Mouse (Mus musculus) hindbrain, postnatal 0 days (tissue): Measurements from ENCODE around the gene Apol7c. TPM values are rescaled to one million over a fixed set of nuclear protein-coding genes. Genes with fewer than 3 reads are reported as not detected.
"Not testable (repeated sequence)": the region's sequence is repeated elsewhere in the genome, so short reads cannot be mapped to it uniquely, and the experiment has no call there.

ENCODE experiments used
- ATAC-seq: fragments of 200-750 bp; cut with Nextera tagmentation; 2 replicates; pipeline ENCODE4 v1.8.0; 2017; ENCODE audit warnings: mild to moderate bottlenecking, moderate TSS enrichment, moderate library complexity
- DNase-seq: peaks from one replicate; pipeline ENCODE4 v3.0.0-alpha.2; 2015; ENCODE audit warnings: low spot score
- H3K27ac ChIP-seq: fragments of 300-500 bp; sonication (generic); 2 replicates; pipeline ENCODE4 v1.5.1; 2014; ENCODE audit warnings: mild to moderate bottlenecking
- H3K27me3 ChIP-seq: fragments of 300-500 bp; sonication (generic); 2 replicates; pipeline ENCODE4 v1.6.1; 2014; ENCODE audit warnings: low read length, mixed read lengths; ENCODE audit not compliant: insufficient read depth
- H3K36me3 ChIP-seq: fragments of 300-500 bp; sonication (generic); 2 replicates; pipeline ENCODE4 v1.6.1; 2014; ENCODE audit warnings: low read length, mixed read lengths; ENCODE audit not compliant: insufficient read depth
- H3K4me1 ChIP-seq: fragments of 300-500 bp; sonication (generic); 2 replicates; pipeline ENCODE4 v1.6.1; 2014; ENCODE audit warnings: antibody characterized with exemption, low read length, mixed read lengths; ENCODE audit not compliant: insufficient read depth
- H3K4me2 ChIP-seq: fragments of 300-500 bp; sonication (generic); 2 replicates; pipeline ENCODE4 v1.6.1; 2014; ENCODE audit warnings: low read depth, mild to moderate bottlenecking, low read length, moderate library complexity, mixed read lengths
- H3K4me3 ChIP-seq: fragments of 300-500 bp; sonication (generic); 2 replicates; pipeline ENCODE4 v1.5.1; 2014; ENCODE audit warnings: low read length
- H3K9ac ChIP-seq: fragments of 300-500 bp; sonication (generic); replicated peaks from 2 replicates; pipeline ENCODE4 v1.6.1; 2014; ENCODE audit warnings: mild to moderate bottlenecking, low read length, moderate library complexity, mixed read lengths
- H3K9me3 ChIP-seq: fragments of 300-500 bp; sonication (generic); 2 replicates; pipeline ENCODE4 v1.6.1; 2016; ENCODE audit warnings: low read length, mixed read lengths
- CTCF ChIP-seq: IDR thresholded peaks from 2 replicates; pipeline ENCODE4 v1.5.1; 2016; ENCODE audit warnings: antibody characterized with exemption, control low read depth, low read depth
- WGBS: fragments of 180-500 bp; shearing (Covaris S2); extraction: QIAGEN DNeasy Blood & Tissue Kit; methylation state at CpG from one replicate; pipeline ENCODE4 v1.1.7; 2014; 5-methylcytosine and 5-hydroxymethylcytosine counted together
- polyA plus RNA-seq: library from polyadenylated mRNA; unstranded; fragments of >200 nt; fragmentation: Nextera tagmentation; extraction: Ambion mirVana; gene quantifications from 2 replicates; pipeline ENCODE4 v1.2.1, GENCODE M21; 2015
- total RNA-seq: library from RNA; depleted of rRNA; stranded (reverse); fragments of >200 nt; gene quantifications from 2 replicates; pipeline ENCODE4 v1.2.3, GENCODE M21; 2014; rRNA removed

Gene Apol7c
- total and polyA plus RNA-seq, 2 experiments from 2014 or later: not detected

DNA sequence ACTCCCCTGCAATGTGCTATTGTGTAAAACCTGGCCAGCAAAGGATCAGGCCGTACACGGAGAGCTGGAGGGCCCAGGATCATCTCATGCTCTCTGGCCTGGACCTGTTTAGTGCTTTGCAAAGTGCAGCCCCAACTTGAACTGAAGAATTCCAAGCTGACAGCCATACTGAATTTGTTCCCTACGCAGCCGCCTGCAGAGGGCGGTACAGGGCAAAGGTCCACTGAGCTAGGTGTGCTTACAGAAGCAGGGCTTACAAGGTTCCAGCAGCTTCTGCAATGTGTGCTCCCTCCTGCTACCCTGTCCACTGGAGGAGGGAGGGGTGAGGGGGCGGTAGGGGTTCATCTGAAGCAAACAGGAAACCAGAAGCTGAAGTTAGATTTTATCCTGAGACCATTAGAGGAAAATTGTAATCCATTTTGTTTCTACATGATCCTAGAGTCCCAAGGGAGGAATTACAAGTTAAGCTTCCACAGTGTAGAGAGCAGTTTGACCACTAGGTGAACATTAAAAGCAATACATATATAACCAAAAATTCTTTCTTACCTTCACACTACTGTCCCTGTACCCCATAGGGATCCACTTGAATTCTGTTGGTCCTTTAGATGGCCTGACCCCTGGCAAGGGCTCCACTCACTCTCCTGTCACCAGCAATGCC, 9.8 kb downstream of the Apol7c start:
- ATAC-seq (peak; percentile 64; the same call in 1 of the 2 replicates), DNase-seq (peak; percentile 74)
- H3K4me3 ChIP-seq, H3K4me2 ChIP-seq, H3K9me3 ChIP-seq, H3K36me3 ChIP-seq, H3K27ac ChIP-seq, H3K9ac ChIP-seq, H3K27me3 ChIP-seq, H3K4me1 ChIP-seq: not testable (repeated sequence)
- WGBS: 15% methylated on average over 6 of the region's 6 CpGs
- TF ChIP-seq CTCF: peak; percentile 68

DNA sequence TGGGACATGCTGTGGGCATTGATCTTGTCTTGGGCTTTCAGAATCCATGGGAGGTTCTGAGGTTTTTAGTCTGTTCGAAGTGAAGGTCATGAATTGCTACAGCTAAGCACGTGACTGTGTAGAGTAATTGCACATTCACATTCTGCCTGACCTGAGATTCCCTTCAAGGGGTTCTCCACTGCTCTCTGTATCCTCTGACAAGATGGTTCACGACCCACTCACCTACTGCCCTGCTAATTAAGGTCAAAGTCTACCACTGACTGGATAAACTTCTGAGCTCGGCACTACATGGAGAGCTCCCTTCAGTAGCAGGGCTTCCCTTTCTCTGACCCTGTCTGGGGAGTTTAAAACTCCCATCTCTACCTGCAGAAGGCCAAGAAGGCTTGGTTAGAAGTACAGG, 12.5 kb downstream of the Apol7c start:
- H3K4me1 ChIP-seq, H3K36me3 ChIP-seq, DNase-seq, H3K27me3 ChIP-seq, H3K27ac ChIP-seq, H3K4me2 ChIP-seq, H3K9me3 ChIP-seq, H3K4me3 ChIP-seq, ATAC-seq, H3K9ac ChIP-seq: not testable (repeated sequence)
- WGBS: 71% methylated on average over 4 of the region's 4 CpGs

DNA sequence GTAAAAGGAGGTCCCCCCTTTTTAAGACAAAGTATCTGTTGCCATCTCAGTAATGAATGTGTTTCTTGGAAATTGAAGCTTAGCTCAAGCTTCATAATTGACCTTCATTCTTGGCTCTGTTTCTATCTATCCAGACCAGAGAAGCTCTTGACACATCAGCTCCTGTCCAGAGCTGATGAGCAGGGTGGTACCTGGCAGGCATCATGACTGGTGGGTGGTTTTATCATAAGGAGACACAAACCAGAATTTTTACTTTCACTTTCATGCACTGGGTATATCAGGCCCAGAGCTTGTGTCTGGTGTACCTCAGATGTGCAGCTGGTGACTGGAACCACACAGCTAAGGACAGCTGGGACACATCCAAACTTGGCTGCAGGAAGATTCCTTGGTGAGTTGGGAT, 25.1 kb downstream of the Apol7c start, which contains the start of gene Apol11a:
Apol11a (plus strand) TSS at position 306 of the 400 bp plus-strand sequence.
- H3K27ac ChIP-seq: not testable (repeated sequence)

DNA sequence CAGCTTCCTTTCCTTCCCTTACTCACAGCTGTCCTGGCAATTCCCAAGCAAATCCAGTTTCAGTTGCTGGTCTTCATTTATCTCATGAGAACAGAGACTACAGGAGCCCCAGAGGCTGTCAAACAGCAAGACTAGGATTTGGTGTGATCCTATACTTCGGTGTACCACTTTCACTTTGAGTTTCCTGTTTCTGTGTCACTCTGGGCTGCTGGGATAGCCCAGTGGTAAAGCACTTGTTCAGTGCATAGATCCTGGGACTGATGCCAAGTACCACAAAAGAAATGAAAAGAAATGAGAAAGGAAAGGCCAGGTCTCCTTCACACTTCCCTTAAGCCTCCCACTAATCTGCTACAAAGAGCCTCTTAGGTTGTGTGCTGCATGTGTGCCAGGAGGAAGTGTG, 38.4 kb downstream of the Apol7c start:
- ATAC-seq, H3K4me3 ChIP-seq, H3K27me3 ChIP-seq, H3K9me3 ChIP-seq, H3K4me2 ChIP-seq, H3K27ac ChIP-seq, H3K9ac ChIP-seq, H3K4me1 ChIP-seq, DNase-seq, H3K36me3 ChIP-seq: not testable (repeated sequence)
- 55% methylated on average over 1 of the region's 1 CpGs for WGBS

More for the DNA sequence above, 25.1 kb downstream of the Apol7c start, which contains the start of gene Apol11a:
- not testable (repeated sequence) for H3K27me3 ChIP-seq, H3K9me3 ChIP-seq, H3K36me3 ChIP-seq, H3K4me3 ChIP-seq, H3K9ac ChIP-seq, H3K4me2 ChIP-seq, H3K4me1 ChIP-seq, ATAC-seq, DNase-seq

DNA sequence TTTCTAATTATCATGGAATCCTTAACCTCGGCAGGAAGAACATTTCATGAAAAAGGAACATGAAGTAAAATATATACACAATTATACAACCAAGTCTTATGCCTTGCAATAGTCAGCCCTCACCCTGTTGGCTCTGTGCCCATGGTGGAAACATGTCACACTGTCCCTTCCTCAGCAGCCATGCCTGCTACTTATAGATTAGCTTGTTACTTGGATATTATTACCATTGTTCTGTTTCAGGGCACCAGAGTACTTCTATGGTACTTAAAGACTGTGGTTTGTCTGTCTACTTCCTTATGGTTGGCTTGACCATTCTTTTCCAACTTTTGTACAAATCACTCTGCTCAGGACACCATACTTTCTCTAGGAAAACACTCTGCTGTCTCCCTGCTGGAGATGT, 39.9 kb downstream of the Apol7c start:
- not testable (repeated sequence) for H3K4me2 ChIP-seq, ATAC-seq, H3K4me3 ChIP-seq, H3K9ac ChIP-seq, H3K36me3 ChIP-seq, DNase-seq, H3K9me3 ChIP-seq, H3K4me1 ChIP-seq, H3K27ac ChIP-seq, H3K27me3 ChIP-seq
- no CpG with 5 or more reads among the region's 1 CpGs for WGBS

DNA sequence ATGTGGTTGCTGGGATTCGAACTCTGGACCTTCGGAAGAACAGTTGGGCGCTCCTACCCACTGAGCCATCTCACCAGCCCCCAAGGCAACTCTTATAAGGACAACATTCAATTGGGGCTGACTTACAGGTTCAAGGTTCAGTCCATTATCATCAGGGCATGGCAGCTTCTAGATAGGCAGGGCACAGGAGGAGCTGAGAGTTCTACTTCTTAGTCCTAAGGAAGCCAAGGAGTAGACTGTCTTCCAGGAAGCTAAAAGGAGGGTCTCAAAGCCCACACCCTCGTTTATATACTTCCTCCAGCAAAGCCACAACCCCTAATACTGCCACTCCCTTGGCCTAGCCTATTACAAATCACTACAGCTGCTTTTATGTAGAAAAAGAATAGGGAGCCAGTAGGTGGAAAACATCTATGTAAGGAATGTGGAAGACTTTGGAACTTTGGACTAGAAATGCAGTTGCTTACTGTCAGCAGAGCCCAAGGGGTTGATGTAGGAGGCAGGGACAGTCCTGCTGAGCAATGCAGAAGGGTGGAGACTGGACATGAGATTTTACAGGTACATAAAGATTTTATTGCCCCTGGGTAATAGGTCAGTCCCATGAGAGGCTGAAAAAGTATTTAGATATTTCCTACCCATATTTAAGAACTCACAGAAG, 50.8 kb downstream of the Apol7c start:
- no peak overlapping the region for H3K4me3 ChIP-seq
- no peaks in the 10 kb centered on the region for H3K4me1 ChIP-seq
- no peak overlapping the region for H3K9ac ChIP-seq
- H3K27me3 ChIP-seq: no peaks in the 10 kb centered on the region
- no peaks in the 10 kb centered on the region for H3K9me3 ChIP-seq
- WGBS: 73% methylated on average over 4 of the region's 4 CpGs
- H3K36me3 ChIP-seq: no peaks in the 10 kb centered on the region
- H3K27ac ChIP-seq: no peak overlapping the region
- no peak for ATAC-seq
- DNase-seq: no peak
- no peak for TF ChIP-seq CTCF
- no peak overlapping the region for H3K4me2 ChIP-seq

DNA sequence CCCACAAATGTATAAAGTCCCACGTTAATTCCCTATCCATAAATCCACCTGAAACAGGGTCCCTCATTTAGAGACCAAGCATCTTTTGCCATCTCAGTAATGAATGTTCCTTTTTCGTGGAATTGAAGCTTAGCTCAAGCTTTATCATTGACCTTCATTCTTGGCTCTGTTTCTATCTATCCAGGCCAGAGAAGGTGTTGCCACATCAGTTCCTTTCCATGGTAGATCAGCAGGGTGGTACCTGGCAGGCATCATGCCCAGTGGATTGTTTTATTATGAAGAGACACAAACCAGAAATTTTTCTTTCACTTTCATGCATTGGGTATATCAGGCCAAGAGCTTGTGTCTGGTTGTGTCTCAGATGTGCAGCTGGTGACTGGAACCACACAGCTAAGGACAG, 56.4 kb downstream of the Apol7c start, which contains the start of gene Apol10a:
Apol10a (plus strand) TSS at position 355 of the 400 bp plus-strand sequence.
- not testable (repeated sequence) for DNase-seq, H3K9me3 ChIP-seq, H3K9ac ChIP-seq, H3K4me3 ChIP-seq, H3K4me2 ChIP-seq, H3K4me1 ChIP-seq, H3K36me3 ChIP-seq, H3K27ac ChIP-seq, H3K27me3 ChIP-seq, ATAC-seq
- 80% methylated on average over 2 of the region's 2 CpGs for WGBS

Other genes with a start within 250 kb of the Apol7c start
- gene Rbfox2, start 226.3 kb downstream of the Apol7c start, total RNA-seq: 294 and 339 TPM in 2 replicates
- gene Rbfox2, start 226.3 kb downstream of the Apol7c start, polyA plus RNA-seq: 84.1 and 91.9 TPM in 2 replicates
- gene Apol7a, start 134.2 kb downstream of the Apol7c start, total RNA-seq: not detected in 2 replicates
- not detected in 2 replicates for gene Apol7a, start 134.2 kb downstream of the Apol7c start, polyA plus RNA-seq
- 0.43 and 7.8 TPM in 2 replicates for gene Apol9a, start 122.2 kb downstream of the Apol7c start, total RNA-seq
- gene Apol9a, start 122.2 kb downstream of the Apol7c start, polyA plus RNA-seq: 1.0 and 1.2 TPM in 2 replicates
- gene Apol7b, start 85.8 kb downstream of the Apol7c start, total RNA-seq: not detected in 2 replicates
- gene Apol7b, start 85.8 kb downstream of the Apol7c start, polyA plus RNA-seq: not detected in 2 replicates
- gene Apol10a, start 56.3 kb downstream of the Apol7c start, total RNA-seq: 0.10 TPM in 1 of 2 replicates, not detected in the other
- gene Apol10a, start 56.3 kb downstream of the Apol7c start, polyA plus RNA-seq: not detected in 2 replicates
- not detected in 2 replicates for gene Apol11a, start 25.0 kb downstream of the Apol7c start, total RNA-seq
- gene Apol11a, start 25.0 kb downstream of the Apol7c start, polyA plus RNA-seq: not detected in 2 replicates
- not detected in 2 replicates for gene 1700025B11Rik, start 28.6 kb upstream of the Apol7c start, total RNA-seq
- not detected in 2 replicates for gene 1700025B11Rik, start 28.6 kb upstream of the Apol7c start, polyA plus RNA-seq
- gene Apol10b, start 62.8 kb upstream of the Apol7c start, total RNA-seq: not detected in 2 replicates
- 0.08 TPM in 1 of 2 replicates, not detected in the other for gene Apol10b, start 62.8 kb upstream of the Apol7c start, polyA plus RNA-seq
- not detected in 2 replicates for gene Gm36245, start 65.9 kb upstream of the Apol7c start, total RNA-seq
- not detected in 2 replicates for gene Gm36245, start 65.9 kb upstream of the Apol7c start, polyA plus RNA-seq
- gene Apol11b, start 110.0 kb upstream of the Apol7c start, total RNA-seq: not detected in 2 replicates
- not detected in 2 replicates for gene Apol11b, start 110.0 kb upstream of the Apol7c start, polyA plus RNA-seq
- 0.07 TPM in 1 of 2 replicates, not detected in the other for gene Apol7e, start 165.5 kb upstream of the Apol7c start, total RNA-seq
- not detected in 2 replicates for gene Apol7e, start 165.5 kb upstream of the Apol7c start, polyA plus RNA-seq
- gene Apol9b, start 195.7 kb upstream of the Apol7c start, total RNA-seq: 0.37 TPM in 1 of 2 replicates, not detected in the other
- 0.41 and 1.2 TPM in 2 replicates for gene Apol9b, start 195.7 kb upstream of the Apol7c start, polyA plus RNA-seq
- gene Apol8, start 223.7 kb upstream of the Apol7c start, total RNA-seq: 0.50 and 0.84 TPM in 2 replicates
- 0.35 and 0.50 TPM in 2 replicates for gene Apol8, start 223.7 kb upstream of the Apol7c start, polyA plus RNA-seq